Mouse (Mus musculus): Measurements from ENCODE around the gene Zfp142. TPM values are rescaled to one million over a fixed set of nuclear protein-coding genes. Genes with fewer than 3 reads are reported as not detected.
A peak's percentile ranks its signal among the peaks of the same experiment; 100 is the strongest.

Zfp142 gene
- 10.6 and 11.2 TPM in 2 replicates for polyA plus RNA-seq (2016; fragmentation: Nextera tagmentation; extraction: Ambion mirVana)

DNA sequence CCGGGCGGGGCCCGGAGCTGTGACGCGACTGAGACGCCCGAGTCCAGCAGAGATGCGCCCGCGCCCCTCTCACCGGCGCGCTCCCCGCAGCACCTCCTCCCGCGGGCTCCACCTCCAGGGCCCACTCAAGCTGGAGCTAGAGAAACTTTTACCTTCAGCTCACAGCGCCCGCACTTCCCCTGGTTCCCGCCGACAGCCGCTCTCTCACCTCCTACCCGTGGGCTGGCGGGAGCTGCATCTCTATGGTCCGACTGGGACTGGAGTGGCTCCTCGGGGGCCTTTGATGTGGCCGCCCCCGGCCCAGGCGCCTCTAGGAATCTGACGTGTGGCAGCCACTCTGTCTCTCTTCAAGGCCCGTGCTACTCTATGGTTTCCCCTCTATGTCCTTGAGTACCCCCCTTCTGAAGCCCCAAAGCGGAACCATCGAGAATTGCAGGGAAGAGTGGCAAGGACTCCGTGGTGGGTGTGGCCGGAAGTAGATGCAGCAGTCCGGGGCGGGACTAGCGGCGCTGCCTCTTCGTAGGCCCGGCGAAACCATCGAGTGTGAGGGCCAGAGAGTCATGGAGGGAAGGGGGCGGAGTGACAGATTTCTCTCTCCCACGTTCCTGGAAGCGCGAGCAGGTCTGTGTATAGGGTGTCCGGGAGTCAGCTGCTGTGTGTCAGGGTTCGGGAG is at the start of gene Zfp142, which contains the start of gene Bcs1l:
Gene Zfp142 (minus strand): TSS at position 474 of the 673 bp plus-strand sequence.
Gene Bcs1l (plus strand): TSS at position 517 of the 673 bp plus-strand sequence.
- peak within 1 kb of the TSS; percentile 84 for H3K4me3 ChIP-seq
- peak; percentile 99 for ATAC-seq (ENCODE audit: low FRiP score, low read depth)
- peaks cover 37% of the 10 kb centered on the region for H3K36me3 ChIP-seq
- peaks cover 20% of the 10 kb centered on the region for H3K4me1 ChIP-seq
- H3K9ac ChIP-seq (replicated peaks), result peak within 1 kb of the TSS; percentile 83
- H3K4me2 ChIP-seq (replicated peaks), result peak within 1 kb of the TSS; percentile 92
- no peaks in the 10 kb centered on the region for H3K9me3 ChIP-seq
- WGBS, result under 1% methylated on average over 46 of the region's 48 CpGs
- H3K27me3 ChIP-seq, result no peaks in the 10 kb centered on the region
- H3K27ac ChIP-seq (replicated peaks), result peak within 1 kb of the TSS; percentile 62

DNA sequence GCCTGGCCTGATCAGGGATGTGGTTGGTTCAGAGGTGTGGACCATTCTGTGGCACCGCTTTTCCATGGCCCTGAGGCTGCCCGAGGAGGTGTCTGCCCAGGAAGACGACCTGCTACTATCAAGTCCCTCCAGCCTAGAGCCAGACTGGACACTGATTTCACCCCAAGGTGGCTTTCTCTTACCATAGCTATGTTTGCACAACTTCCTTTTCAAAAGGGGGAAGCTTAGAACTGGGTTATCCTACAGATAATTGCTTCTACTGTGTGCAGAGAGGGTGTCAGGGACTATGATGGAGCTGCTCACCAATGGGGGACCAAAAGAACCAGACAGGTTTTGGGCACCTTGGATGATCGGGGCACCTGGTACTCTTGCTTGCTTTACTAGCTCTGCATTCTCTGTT is 44.7 kb upstream of the Zfp142 start:
- no peak for ATAC-seq (ENCODE audit: low FRiP score, low read depth)
- no peaks in the 10 kb centered on the region for H3K27me3 ChIP-seq
- no peaks in the 10 kb centered on the region for H3K4me1 ChIP-seq
- H3K4me3 ChIP-seq, result no peak overlapping the region
- no peak overlapping the region for H3K4me2 ChIP-seq (replicated peaks)
- peaks cover 26% of the 10 kb centered on the region for H3K36me3 ChIP-seq
- WGBS, result 90% methylated on average over 4 of the region's 4 CpGs
- no peak overlapping the region for H3K27ac ChIP-seq (replicated peaks)
- no peak overlapping the region for H3K9ac ChIP-seq (replicated peaks)
- no peaks in the 10 kb centered on the region for H3K9me3 ChIP-seq

DNA sequence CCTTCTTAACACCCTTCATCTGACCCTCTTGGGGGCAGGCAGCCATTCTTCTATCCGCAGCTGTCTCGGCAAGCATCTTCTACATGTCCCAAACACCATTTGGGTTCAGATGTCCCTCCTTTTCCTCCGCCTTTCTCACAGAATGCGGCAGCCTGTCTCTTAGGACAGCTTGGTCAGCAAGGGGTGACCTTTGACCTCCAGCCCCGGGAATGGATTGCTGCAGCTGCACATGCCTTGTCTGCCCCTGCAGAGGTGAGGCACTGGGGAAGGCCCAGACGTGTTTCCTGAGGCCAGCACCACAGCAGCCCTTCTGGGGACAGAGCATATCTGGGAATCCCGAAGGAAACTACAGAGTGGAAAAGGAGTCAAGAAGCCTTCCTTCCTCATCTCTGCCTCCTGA is 40.0 kb upstream of the Zfp142 start:
- Histone ChIP-seq H3K27me3 (no peaks in the 10 kb centered on the region), H3K4me1 (no peaks in the 10 kb centered on the region), H3K36me3 (peaks cover 55% of the 10 kb centered on the region), H3K4me2 (replicated peaks) (no peak overlapping the region), H3K9me3 (no peaks in the 10 kb centered on the region), H3K9ac (replicated peaks) (no peak overlapping the region), H3K27ac (replicated peaks) (no peak overlapping the region), H3K4me3 (no peak overlapping the region)
- ATAC-seq (ENCODE audit: low FRiP score, low read depth), result no peak
- 49% methylated on average over 7 of the region's 7 CpGs for WGBS

DNA sequence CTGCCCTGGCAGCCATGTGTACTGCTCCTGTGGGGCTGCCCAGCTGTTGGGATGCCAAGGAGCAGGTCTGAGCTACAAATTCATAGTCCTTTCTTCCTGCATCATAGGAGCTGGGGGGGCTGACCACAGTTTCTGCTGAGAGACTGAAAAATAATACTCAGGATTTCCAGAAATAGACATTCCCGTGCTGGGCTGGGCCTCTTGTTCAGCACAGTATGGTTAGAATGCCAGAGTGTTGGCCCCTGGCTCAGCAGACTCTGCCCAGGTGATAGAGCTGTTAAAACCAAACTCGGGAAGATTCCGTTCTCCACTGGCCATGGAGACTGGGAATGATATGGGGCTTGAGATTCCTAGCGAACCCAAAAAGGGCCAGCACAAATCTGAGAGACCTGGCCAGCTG is 38.0 kb upstream of the Zfp142 start:
- no peaks in the 10 kb centered on the region for H3K4me1 ChIP-seq
- no peaks in the 10 kb centered on the region for H3K9me3 ChIP-seq
- no peak overlapping the region for H3K4me2 ChIP-seq (replicated peaks)
- no peaks in the 10 kb centered on the region for H3K27me3 ChIP-seq
- H3K9ac ChIP-seq (replicated peaks), result no peak overlapping the region
- WGBS, result 94% methylated on average over 4 of the region's 4 CpGs
- H3K27ac ChIP-seq (replicated peaks), result no peak overlapping the region
- H3K4me3 ChIP-seq, result no peak overlapping the region
- no peak for ATAC-seq (ENCODE audit: low FRiP score, low read depth)
- H3K36me3 ChIP-seq, result peaks cover 66% of the 10 kb centered on the region

DNA sequence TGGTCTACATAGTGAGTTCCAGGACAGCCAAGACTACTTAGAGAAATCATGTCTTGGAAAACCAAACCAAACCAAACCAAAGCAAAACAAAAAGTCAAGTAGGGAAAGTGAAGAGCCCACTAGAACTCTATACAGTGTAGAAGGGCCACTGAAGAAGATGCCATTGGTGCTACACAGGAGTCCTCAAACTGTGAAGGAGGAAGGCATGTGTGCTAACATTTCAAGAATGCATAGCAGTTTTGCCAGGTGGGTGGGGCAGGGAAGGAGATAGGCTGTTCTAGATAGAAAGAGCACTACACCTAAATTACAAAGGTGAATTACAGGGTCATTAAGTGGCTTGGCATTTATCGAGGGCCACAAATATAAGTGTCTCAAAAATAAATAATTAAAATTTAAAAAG is 36.1 kb upstream of the Zfp142 start:
- Histone ChIP-seq H3K36me3 (peaks cover 66% of the 10 kb centered on the region), H3K27ac (replicated peaks) (no peak overlapping the region), H3K27me3 (no peaks in the 10 kb centered on the region), H3K9ac (replicated peaks) (no peak overlapping the region), H3K4me3 (no peak overlapping the region), H3K4me1 (no peaks in the 10 kb centered on the region), H3K4me2 (replicated peaks) (no peak overlapping the region), H3K9me3 (no peaks in the 10 kb centered on the region)
- WGBS, result 93% methylated on average over 1 of the region's 1 CpGs
- no peak for ATAC-seq (ENCODE audit: low FRiP score, low read depth)

DNA sequence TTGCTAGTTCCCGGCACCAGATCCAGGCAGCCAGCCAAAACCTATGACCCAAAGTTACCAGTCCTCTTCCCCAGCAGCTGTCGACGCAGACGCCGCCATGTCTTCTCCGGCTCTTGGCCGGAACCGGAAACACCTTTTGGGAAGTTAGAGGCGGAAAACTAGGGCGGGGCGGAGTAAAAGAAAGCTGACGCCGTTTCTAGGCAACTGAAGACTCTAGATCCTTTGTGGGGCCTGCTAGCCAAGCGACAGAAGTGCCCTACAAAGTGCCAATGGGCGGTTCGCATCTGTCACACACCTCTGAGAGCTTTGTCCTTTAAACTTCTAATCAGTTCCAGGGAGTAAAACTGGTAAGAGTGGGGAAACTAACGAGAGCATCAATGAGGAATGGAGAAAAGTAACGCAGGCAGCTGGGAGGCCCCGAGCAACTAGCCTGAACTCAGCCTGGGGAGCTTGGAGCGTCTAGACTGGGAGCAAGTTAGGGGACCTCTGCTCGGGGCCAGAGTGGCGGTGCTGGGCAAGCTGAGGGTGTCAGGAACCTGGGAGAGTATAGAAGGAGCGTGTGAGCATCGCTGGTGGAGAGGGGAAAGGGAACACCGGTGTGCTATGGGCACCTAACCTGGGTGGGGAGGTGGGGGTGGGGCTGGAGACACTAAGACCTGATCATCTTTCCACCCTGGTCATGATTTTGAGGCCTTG is 13.4 kb upstream of the Zfp142 start, which contains the start of the genes Rnf25 and Stk36:
Gene Rnf25 (minus strand): TSS at position 131 of the 696 bp plus-strand sequence.
Gene Stk36 (plus strand): TSS at position 179 of the 696 bp plus-strand sequence.
- Histone ChIP-seq H3K36me3 (peaks cover 42% of the 10 kb centered on the region), H3K9ac (replicated peaks) (peak within 1 kb of the TSS; percentile 83), H3K4me1 (peaks cover 14% of the 10 kb centered on the region), H3K4me3 (peak within 1 kb of the TSS; percentile 83), H3K4me2 (replicated peaks) (peak within 1 kb of the TSS; percentile 80), H3K9me3 (no peaks in the 10 kb centered on the region), H3K27ac (replicated peaks) (peak within 1 kb of the TSS; percentile 47; the same call in 1 of the 2 replicates), H3K27me3 (no peaks in the 10 kb centered on the region)
- WGBS, result 10% methylated on average over 25 of the region's 25 CpGs
- peak; percentile 86 for ATAC-seq (ENCODE audit: low FRiP score, low read depth)

DNA sequence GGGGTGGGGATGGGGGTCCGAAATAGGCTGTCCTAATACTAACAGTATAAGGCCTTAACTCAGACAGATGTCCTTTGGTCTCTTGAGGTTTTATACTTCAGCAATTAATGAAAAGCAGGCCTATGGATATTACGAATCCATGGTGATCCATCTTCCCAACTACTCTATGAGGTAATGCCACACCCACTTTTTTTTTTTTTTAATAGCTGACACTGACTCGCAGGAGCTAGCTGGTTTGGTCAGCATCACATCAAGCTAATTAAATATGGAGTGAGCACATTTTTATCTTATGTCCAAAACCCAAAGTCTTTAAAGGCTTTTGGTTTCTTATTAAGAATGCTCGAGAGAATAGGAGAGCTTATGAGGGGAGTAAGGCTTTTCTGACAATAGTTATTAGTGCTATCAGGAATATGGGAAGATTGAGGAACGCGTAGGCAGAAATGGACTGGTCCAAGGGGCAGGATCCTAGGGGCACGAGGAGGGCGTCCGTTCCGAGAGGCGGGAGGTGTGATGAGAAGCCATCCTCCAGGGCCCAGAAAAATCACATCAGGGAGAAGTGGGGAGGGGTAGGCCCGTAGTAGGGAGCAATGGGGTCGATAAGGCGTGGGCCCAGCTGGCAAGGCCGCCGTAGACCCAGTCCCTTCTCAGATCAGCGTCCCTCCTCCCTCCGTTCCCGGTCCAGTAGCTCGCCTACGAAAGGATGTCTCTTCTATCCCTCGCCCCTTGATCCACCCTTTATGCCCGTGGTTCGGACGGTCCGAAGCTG is 12.6 kb upstream of the Zfp142 start:
- Histone ChIP-seq H3K36me3 (peaks cover 45% of the 10 kb centered on the region), H3K27me3 (no peaks in the 10 kb centered on the region), H3K4me1 (peaks cover 14% of the 10 kb centered on the region), H3K27ac (replicated peaks) (peak overlapping the region; percentile 47; the same call in 1 of the 2 replicates), H3K4me3 (peak overlapping the region; percentile 83), H3K9me3 (no peaks in the 10 kb centered on the region), H3K4me2 (replicated peaks) (peak overlapping the region; percentile 80), H3K9ac (replicated peaks) (peak overlapping the region; percentile 83)
- WGBS, result 10% methylated on average over 26 of the region's 26 CpGs
- peak; percentile 57; the same call in 1 of the 2 replicates for ATAC-seq (ENCODE audit: low FRiP score, low read depth)

DNA sequence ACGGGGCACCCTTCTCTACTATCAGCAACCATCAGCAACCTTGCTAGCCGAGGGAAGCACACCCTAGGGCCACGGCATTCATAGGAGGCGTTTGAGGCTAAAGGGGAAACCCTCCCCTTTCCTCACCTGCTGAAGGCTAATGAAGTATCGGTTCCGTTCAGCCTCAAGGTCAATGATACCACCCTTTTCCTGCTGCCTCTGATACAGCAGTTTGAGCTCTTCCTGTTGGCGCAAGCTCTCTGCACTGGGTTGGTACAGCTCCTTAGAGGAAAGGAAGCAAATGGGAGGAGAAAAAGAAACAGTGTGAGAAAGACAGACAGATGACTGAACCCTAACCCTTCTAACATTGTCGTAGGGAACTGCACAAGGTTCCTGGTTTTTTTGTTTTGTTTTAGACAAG is 6.4 kb upstream of the Zfp142 start:
- no peak for ATAC-seq (ENCODE audit: low FRiP score, low read depth)
- Histone ChIP-seq H3K27ac (replicated peaks) (no peak overlapping the region), H3K9me3 (no peaks in the 10 kb centered on the region), H3K4me2 (replicated peaks) (no peak overlapping the region), H3K9ac (replicated peaks) (no peak overlapping the region), H3K27me3 (no peaks in the 10 kb centered on the region), H3K4me3 (no peak overlapping the region), H3K4me1 (no peaks in the 10 kb centered on the region), H3K36me3 (peaks cover 76% of the 10 kb centered on the region)
- 87% methylated on average over 8 of the region's 8 CpGs for WGBS

DNA sequence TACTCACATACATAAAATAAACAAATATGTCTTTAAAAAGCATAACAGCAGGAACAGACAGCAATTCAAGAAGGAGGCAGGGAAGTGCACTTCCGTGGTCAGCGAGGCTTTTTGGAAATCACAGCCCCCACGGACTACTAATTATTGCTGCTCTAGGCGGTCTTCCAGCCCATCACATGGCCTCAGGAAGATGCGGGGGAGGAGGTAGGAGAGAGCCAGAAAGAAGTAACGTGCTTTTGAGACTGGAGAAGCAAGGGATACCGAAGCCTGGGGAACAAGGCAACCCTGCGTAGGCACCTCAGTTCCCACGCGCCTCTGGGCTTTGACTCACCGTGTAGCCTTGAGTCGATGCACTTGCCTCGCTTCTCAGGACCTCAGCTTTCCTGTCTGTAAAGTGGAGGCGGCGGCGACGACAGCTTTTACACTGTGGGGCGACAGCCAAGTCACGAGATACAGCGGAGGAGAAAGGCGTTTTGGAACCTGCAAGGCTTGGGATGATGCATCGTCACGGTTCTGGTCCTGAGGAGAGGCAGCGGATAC is 743 bp downstream of the Zfp142 start:
- Histone ChIP-seq H3K4me2 (replicated peaks) (peak overlapping the region; percentile 92), H3K27ac (replicated peaks) (peak overlapping the region; percentile 62), H3K4me1 (peaks cover 20% of the 10 kb centered on the region), H3K9ac (replicated peaks) (peak overlapping the region; percentile 83), H3K4me3 (peak overlapping the region; percentile 84), H3K9me3 (no peaks in the 10 kb centered on the region), H3K27me3 (no peaks in the 10 kb centered on the region), H3K36me3 (peaks cover 34% of the 10 kb centered on the region)
- ATAC-seq (ENCODE audit: low FRiP score, low read depth), result no peak
- under 1% methylated on average over 24 of the region's 24 CpGs for WGBS

DNA sequence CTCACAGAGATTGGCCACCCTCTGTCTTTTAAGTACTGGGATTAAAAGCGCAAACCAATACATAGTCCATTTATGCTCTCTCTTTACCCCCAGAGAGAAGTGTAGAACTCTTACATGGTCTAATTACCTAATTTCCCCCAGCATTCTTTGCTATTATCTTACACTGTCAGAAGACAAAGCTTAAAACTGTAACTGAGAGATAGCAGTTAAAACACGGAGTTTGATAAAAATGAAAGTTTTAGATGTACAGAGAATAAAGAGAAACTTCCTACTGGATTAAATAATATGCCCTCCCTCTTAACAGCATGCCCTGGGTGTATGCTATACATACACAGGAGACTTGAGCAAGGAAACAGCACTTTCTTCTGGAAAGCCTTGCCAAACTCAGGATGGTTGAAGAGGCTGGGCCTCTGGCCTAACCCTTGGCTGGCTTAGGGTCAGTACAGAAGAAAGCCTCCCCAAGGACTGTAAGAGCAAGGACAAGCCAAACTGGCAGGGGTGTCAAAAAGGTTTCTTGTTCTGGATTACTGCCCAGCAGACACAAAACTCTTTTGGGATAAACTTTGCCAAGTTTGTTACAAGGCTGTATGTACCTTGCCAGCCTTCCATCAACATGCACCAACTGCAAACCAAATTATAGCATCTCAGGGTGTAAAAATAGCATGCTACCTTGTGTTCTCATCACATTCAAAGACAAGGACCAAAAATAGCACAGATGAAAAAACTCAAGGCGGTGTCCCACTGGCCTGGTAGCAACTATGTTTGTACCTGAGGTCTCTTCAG is 3.2 kb downstream of the Zfp142 start:
- Histone ChIP-seq H3K4me1 (peaks cover 20% of the 10 kb centered on the region), H3K9me3 (no peaks in the 10 kb centered on the region), H3K27ac (replicated peaks) (no peak overlapping the region), H3K36me3 (peaks cover 20% of the 10 kb centered on the region; the same call in 1 of the 2 replicates), H3K9ac (replicated peaks) (no peak overlapping the region), H3K27me3 (no peaks in the 10 kb centered on the region), H3K4me2 (replicated peaks) (no peak overlapping the region), H3K4me3 (no peak overlapping the region)
- ATAC-seq (ENCODE audit: low FRiP score, low read depth), result no peak
- WGBS, result 90% methylated on average over 3 of the region's 3 CpGs

DNA sequence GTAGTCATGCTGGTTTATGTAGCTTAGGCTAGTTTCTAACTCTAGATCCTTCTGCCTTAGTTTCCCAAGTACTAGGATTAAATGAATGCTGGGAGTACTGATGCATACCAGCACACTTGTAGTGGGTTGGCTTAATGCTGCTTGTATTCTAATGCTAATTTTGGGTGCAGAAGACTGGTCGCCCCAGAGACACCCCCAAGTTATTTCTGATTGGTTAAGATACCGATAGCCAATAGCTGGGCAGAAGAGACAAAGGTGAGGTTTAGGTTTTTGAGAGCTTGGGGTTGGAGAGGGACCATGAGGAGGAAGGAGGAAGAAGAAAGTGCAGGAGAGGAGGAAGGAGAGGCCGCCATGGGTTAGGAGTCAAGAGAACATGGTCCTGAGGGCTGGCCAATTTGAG is 5.4 kb downstream of the Zfp142 start:
- Histone ChIP-seq H3K4me3 (no peak overlapping the region), H3K9ac (replicated peaks) (no peak overlapping the region), H3K27me3 (no peaks in the 10 kb centered on the region), H3K4me1 (peaks cover 15% of the 10 kb centered on the region), H3K36me3 (peaks cover 38% of the 10 kb centered on the region), H3K9me3 (no peaks in the 10 kb centered on the region), H3K27ac (replicated peaks) (no peak overlapping the region), H3K4me2 (replicated peaks) (no peak overlapping the region)
- no peak for ATAC-seq (ENCODE audit: low FRiP score, low read depth)
- WGBS, result 75% methylated on average over 3 of the region's 3 CpGs

Data from midbrain, embryonic 12.5 days (tissue).